Mouse (Mus musculus) spleen, postnatal 4 days (tissue): ENCODE results near the gene Vmn2r40.
"Not testable (repeated sequence)": the region's sequence is repeated elsewhere in the genome, so short reads cannot be mapped to it uniquely, and the experiment has no call there.

Source experiments
- DNase-seq, 2 experiments: peaks; one replicate each; pipeline ENCODE4 v3.0.0; 2022; ENCODE audit warnings: low spot score in 2 of 2

The Vmn2r40 gene

DNA sequence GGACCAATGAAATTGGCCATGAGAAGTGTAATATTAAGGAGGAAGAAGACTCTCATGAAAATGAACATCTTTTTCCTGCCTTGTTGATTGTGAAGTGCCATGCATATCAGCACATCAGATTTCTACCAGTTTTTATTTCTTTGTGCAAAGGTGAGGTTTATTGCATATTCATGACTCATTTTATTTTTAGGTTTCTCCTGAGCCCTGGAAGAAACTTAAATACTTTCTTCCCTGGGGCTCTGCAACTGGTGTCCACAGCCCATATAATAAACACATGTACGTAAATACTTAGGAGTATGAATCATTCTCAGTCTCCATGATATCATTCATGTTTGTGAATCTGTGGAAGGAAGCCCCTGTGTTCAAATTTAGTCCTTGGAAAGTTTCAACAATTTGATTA, at the start of gene Vmn2r40:
TSS of gene Vmn2r40 (minus strand) at position 101 of the 400 bp plus-strand sequence.
- DNase-seq, result not testable (repeated sequence)
